Mouse (Mus musculus) embryonic facial prominence, embryonic 15.5 days (tissue): ENCODE measurements at regions not wholly inside any gene's neighbourhood (a gene's known extent, or its start where the extent isn't known, plus 50 kb on each side); places are given as distances from the start of the nearest gene placed in this dataset.

ENCODE experiments used
- ATAC-seq: fragments of 200-750 bp; cut with Nextera tagmentation; 2 replicates; pipeline ENCODE4 v1.8.0; 2017; ENCODE audit warnings: low read depth, moderate TSS enrichment; ENCODE audit not compliant: insufficient number of reproducible peaks, low FRiP score, low TSS enrichment
- H3K27ac ChIP-seq: fragments of 300-500 bp; sonication (generic); replicated peaks from 2 replicates; pipeline ENCODE4 v1.5.1; 2015; ENCODE audit warnings: mild to moderate bottlenecking, inconsistent platforms
- H3K27me3 ChIP-seq: fragments of 300-500 bp; sonication (generic); 2 replicates; pipeline ENCODE4 v1.6.1; 2015; ENCODE audit warnings: inconsistent platforms
- H3K36me3 ChIP-seq: fragments of 300-500 bp; sonication (generic); 2 replicates; pipeline ENCODE4 v1.6.1; 2015; ENCODE audit warnings: mild to moderate bottlenecking, inconsistent platforms
- H3K4me1 ChIP-seq: fragments of 300-500 bp; sonication (generic); 2 replicates; pipeline ENCODE4 v1.6.1; 2015; ENCODE audit warnings: inconsistent platforms
- H3K4me2 ChIP-seq: fragments of 300-500 bp; sonication (generic); replicated peaks from 2 replicates; pipeline ENCODE4 v1.6.1; 2015; ENCODE audit warnings: mild to moderate bottlenecking, inconsistent platforms
- H3K4me3 ChIP-seq: fragments of 300-500 bp; sonication (generic); replicated peaks from 2 replicates; pipeline ENCODE4 v1.5.1; 2015; ENCODE audit warnings: mild to moderate bottlenecking, inconsistent platforms
- H3K9ac ChIP-seq: fragments of 300-500 bp; sonication (generic); 2 replicates; pipeline ENCODE4 v1.6.1; 2015; ENCODE audit warnings: inconsistent platforms
- H3K9me3 ChIP-seq: fragments of 300-500 bp; sonication (generic); replicated peaks from 2 replicates; pipeline ENCODE4 v1.6.1; 2016; ENCODE audit warnings: inconsistent platforms
- WGBS: fragments of 180-500 bp; shearing (Covaris S2); methylation state at CpG from one replicate; pipeline ENCODE4 v1.1.7; 2015; 5-methylcytosine and 5-hydroxymethylcytosine counted together

DNA sequence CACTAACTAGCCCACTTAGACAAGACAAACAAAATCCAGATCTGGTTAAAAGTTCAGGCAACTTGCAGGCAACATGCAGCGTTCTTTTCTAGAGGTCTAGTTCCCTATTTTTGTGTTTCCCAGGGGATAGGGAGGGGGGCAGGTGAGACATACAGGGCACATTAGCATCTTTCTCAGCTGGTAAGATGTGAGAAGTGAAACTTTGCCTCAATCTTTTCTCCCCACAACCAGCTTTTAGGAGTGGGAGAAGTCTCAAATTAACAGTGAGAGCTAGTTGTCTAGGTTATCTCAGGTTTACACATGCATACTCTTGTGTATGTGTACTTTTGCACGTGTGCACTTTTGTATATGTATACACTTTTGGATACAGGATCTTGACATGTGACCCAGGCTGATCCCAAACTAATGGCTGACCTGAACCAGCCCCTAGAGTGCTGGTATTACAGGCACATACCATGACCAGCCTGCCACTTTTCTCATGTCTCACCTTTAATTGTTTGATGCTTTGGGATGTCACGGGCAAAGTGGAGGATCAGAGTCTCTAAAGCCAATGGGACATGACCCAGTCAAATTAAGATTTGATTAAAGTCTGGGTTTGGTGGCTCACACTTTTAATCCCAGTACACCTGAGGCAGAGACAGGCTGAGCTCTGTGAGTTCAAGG, 60.3 kb upstream of the Ube2e1 start:
- H3K4me3 ChIP-seq = no peak overlapping the region
- no peak overlapping the region for H3K27ac ChIP-seq
- H3K4me2 ChIP-seq = no peak overlapping the region
- ATAC-seq = no peak
- H3K9me3 ChIP-seq = no peaks in the 10 kb centered on the region
- no peaks in the 10 kb centered on the region for H3K4me1 ChIP-seq
- 84% methylated on average over 3 of the region's 3 CpGs for WGBS
- H3K36me3 ChIP-seq = no peaks in the 10 kb centered on the region
- H3K27me3 ChIP-seq = no peaks in the 10 kb centered on the region
- no peak overlapping the region for H3K9ac ChIP-seq

DNA sequence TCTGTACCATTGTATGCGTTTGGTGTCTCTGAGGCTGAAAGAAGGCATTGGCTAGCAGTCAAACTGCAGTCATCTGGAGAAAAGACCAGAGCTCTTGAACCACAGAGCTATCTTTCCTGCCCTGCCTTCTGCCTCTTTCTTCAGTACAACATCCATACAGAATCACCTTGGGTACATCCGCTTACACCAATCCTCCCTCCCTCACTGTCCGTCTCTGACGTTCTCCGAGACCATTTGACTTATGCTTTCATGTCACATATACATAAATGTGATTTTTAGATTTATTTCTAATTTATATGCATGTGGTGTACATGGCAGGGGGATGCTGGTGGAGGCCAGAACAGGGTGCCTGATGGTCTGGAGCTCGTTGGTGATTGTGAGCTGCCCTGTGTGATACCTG, 57.7 kb upstream of the Ube2e1 start:
- no peaks in the 10 kb centered on the region for H3K4me1 ChIP-seq
- H3K27me3 ChIP-seq = no peaks in the 10 kb centered on the region
- no peak overlapping the region for H3K9ac ChIP-seq
- no peak overlapping the region for H3K4me2 ChIP-seq
- H3K36me3 ChIP-seq = no peaks in the 10 kb centered on the region
- ATAC-seq = no peak
- WGBS = 88% methylated on average over 6 of the region's 6 CpGs
- H3K4me3 ChIP-seq = no peak overlapping the region
- no peaks in the 10 kb centered on the region for H3K9me3 ChIP-seq
- H3K27ac ChIP-seq = no peak overlapping the region

DNA sequence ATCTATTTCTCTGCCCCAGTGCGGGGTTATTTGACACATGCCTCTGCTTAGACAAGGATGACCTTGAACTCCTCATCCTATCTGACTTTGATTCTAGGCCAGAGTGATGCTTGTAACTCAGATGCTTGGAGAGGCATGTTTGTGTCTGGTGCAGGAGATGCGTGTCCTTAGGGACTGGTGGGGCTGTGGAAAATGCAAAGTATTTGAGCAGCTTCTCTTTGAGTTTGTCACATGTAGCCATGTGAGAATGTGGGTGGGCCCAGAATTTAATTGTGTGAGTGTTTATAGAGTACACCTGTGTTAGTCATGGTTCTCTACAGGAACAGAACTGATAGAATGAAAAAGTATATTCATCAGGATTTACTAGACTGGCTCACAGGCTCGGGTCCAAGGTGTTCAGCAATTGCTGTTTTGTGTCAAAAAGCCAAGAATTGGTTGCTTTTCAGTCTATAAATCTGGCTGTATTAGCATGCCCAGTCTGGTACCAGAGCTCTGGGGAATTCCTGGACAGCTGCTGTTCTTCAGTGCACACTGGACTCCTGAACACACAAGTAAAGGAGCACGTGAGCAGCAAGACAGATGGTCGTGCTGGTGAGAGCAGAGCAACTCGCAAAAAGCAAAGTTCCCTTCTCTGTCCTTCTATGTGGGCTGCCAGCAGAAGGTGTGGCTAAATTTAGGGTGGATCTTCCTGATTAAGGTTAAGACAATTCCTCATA, 54.5 kb upstream of the Ube2e1 start:
- ATAC-seq = no peak
- Histone ChIP-seq H3K4me3 (no peak overlapping the region), H3K4me2 (no peak overlapping the region), H3K9ac (no peak overlapping the region), H3K27me3 (no peaks in the 10 kb centered on the region), H3K27ac (no peak overlapping the region), H3K9me3 (no peaks in the 10 kb centered on the region), H3K4me1 (no peaks in the 10 kb centered on the region), H3K36me3 (no peaks in the 10 kb centered on the region)
- WGBS = 67% methylated on average over 6 of the region's 6 CpGs
